Mouse (Mus musculus) intestine, embryonic 15.5 days (tissue): ENCODE measurements around the gene Tspan31. TPM values are rescaled to one million over a fixed set of nuclear protein-coding genes. Genes with fewer than 3 reads are reported as not detected.

ENCODE experiments used
- ATAC-seq: fragments of 200-750 bp; cut with Nextera tagmentation; 2 replicates; pipeline ENCODE4 v1.8.0; 2017; ENCODE audit warnings: moderate TSS enrichment, moderate library complexity
- H3K27ac ChIP-seq: fragments of 300-500 bp; sonication (generic); 2 replicates; pipeline ENCODE4 v1.5.1; 2015; ENCODE audit warnings: mild to moderate bottlenecking, inconsistent platforms
- H3K27me3 ChIP-seq: fragments of 300-500 bp; sonication (generic); replicated peaks from 2 replicates; pipeline ENCODE4 v1.6.1; 2015; ENCODE audit warnings: inconsistent platforms
- H3K36me3 ChIP-seq: fragments of 300-500 bp; sonication (generic); 2 replicates; pipeline ENCODE4 v1.6.1; 2015; ENCODE audit warnings: inconsistent platforms
- H3K4me1 ChIP-seq: fragments of 300-500 bp; sonication (generic); replicated peaks from 2 replicates; pipeline ENCODE4 v1.6.1; 2015; ENCODE audit warnings: inconsistent platforms
- H3K4me2 ChIP-seq: fragments of 300-500 bp; sonication (generic); replicated peaks from 2 replicates; pipeline ENCODE4 v1.6.1; 2015; ENCODE audit warnings: mild to moderate bottlenecking, inconsistent platforms
- H3K4me3 ChIP-seq: fragments of 300-500 bp; sonication (generic); replicated peaks from 2 replicates; pipeline ENCODE4 v1.5.1; 2015; ENCODE audit warnings: inconsistent platforms
- H3K9ac ChIP-seq: fragments of 300-500 bp; sonication (generic); 2 replicates; pipeline ENCODE4 v1.6.1; 2015; ENCODE audit warnings: inconsistent platforms
- H3K9me3 ChIP-seq: fragments of 300-500 bp; sonication (generic); 2 replicates; pipeline ENCODE4 v1.6.1; 2016; ENCODE audit warnings: inconsistent platforms
- WGBS: fragments of 180-500 bp; shearing (Covaris S2); methylation state at CpG from one replicate; pipeline ENCODE4 v1.1.7; 2015; 5-methylcytosine and 5-hydroxymethylcytosine counted together
- polyA plus RNA-seq: library from polyadenylated mRNA; unstranded; fragments of >200 nt; fragmentation: Nextera tagmentation; extraction: Ambion mirVana; gene quantifications from 2 replicates; pipeline ENCODE4 v1.2.1, GENCODE M21; 2015

The Tspan31 gene
- polyA plus RNA-seq, 1 experiment from 2014 or later, result 167 TPM

DNA sequence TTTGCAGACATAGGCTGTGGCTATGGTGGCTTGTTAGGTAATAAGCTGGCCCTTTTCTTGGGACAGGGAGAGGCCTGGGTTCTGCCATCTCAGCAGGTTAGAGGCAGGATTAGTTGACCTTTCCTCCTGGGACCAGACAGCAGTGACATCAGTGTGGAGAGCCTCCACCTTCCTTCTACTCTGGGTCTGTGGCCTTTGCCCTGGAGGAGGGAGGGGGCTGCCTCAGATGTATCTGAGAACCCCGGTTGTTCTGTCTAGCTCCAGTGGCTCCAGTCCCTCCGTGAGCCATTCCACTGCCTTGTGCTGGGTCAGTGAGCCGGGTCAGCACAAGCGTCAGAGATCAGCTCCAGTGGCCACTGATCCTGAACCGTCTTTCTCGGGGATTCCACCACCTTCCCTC lies 26.9 kb downstream of the Tspan31 start:
- Histone ChIP-seq H3K36me3 (0 out of 2 replicates have a peak, but pooled peaks cover 2% of the 10 kb centered on the region), H3K9me3 (no peaks in the 10 kb centered on the region), H3K27ac (no peak overlapping the region), H3K4me3 (no peak overlapping the region), H3K27me3 (peaks cover 12% of the 10 kb centered on the region), H3K4me1 (peaks cover 11% of the 10 kb centered on the region), H3K9ac (no peak overlapping the region), H3K4me2 (0 out of 2 replicates have a peak overlapping the region, but pooled peaks have one; percentile 97)
- 91% methylated on average over 6 of the region's 6 CpGs for WGBS
- ATAC-seq, result no peak

GRCm38 (mm10) chr10:127042468-127043115 lies 27.5 kb downstream of the Tspan31 start:
- Histone ChIP-seq H3K27me3 (peaks cover 6% of the 10 kb centered on the region), H3K9me3 (no peaks in the 10 kb centered on the region), H3K4me3 (peak overlapping the region; percentile 85), H3K9ac (peak overlapping the region; percentile 69), H3K4me1 (peaks cover 11% of the 10 kb centered on the region), H3K27ac (peak overlapping the region; percentile 71), H3K36me3 (0 out of 2 replicates have a peak, but pooled peaks cover 2% of the 10 kb centered on the region), H3K4me2 (peak overlapping the region; percentile 97)
- ATAC-seq, result peak; percentile 10
- WGBS, result 16% methylated on average over 5 of the region's 5 CpGs

DNA sequence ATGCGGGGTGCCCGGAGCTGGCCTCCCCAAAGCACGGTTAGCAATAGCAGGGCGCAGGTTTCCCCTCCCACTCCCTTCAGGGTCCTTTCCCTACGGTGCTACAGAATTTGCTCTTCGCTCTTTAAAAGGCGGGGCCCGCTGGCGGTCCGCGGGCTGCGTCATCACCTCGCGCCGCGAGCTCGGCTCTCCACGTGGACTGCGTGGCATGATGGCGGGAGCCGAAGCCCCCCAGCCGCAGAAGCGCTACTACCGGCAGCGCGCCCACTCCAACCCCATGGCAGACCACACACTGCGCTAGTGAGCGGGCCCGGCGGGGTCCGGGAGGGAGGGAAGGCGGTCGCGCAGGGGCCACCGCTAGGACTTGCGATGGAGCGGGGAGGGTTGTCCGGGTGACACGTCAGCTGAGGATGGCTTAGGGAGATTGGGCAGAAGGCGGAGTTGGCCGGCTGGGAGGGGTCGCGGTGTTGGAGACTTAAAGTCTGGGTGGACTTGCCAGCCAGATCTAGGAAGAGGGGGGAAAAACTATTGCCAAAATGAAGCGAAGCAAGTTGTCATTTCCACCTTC lies 28.2 kb downstream of the Tspan31 start:
- H3K9me3 ChIP-seq, result no peaks in the 10 kb centered on the region
- H3K36me3 ChIP-seq, result 0 out of 2 replicates have a peak, but pooled peaks cover 2% of the 10 kb centered on the region
- peak overlapping the region; percentile 69 for H3K9ac ChIP-seq
- under 1% methylated on average over 38 of the region's 44 CpGs for WGBS
- peaks cover 11% of the 10 kb centered on the region for H3K4me1 ChIP-seq
- ATAC-seq, result peak; percentile 92
- H3K4me3 ChIP-seq, result peak overlapping the region; percentile 85
- H3K27me3 ChIP-seq, result 0 out of 2 replicates have a peak, but pooled peaks cover 3% of the 10 kb centered on the region
- peak overlapping the region; percentile 71 for H3K27ac ChIP-seq
- H3K4me2 ChIP-seq, result peak overlapping the region; percentile 97

- H3K4me3 ChIP-seq, result peak within 1 kb of the TSS; percentile 85
- peak within 1 kb of the TSS; percentile 69 for H3K9ac ChIP-seq
- 0 out of 2 replicates have a peak, but pooled peaks cover 2% of the 10 kb centered on the region for H3K36me3 ChIP-seq
- ATAC-seq, result peak; percentile 78
- H3K4me2 ChIP-seq, result peak within 1 kb of the TSS; percentile 97
- 0 out of 2 replicates have a peak, but pooled peaks cover 3% of the 10 kb centered on the region for H3K27me3 ChIP-seq
- no peaks in the 10 kb centered on the region for H3K9me3 ChIP-seq
- H3K4me1 ChIP-seq, result peaks cover 11% of the 10 kb centered on the region
- H3K27ac ChIP-seq, result peak within 1 kb of the TSS; percentile 71
- WGBS, result 1% methylated on average over 28 of the region's 28 CpGs
Observed at GRCm38 (mm10) chr10:127041274-127041766, 28.7 kb downstream of the Tspan31 start, which contains the start of the genes Mettl1 and Eef1akmt3. TSS of gene Mettl1 (plus strand) at chr10:127041414. TSS of gene Eef1akmt3 (minus strand) at chr10:127041513.

DNA sequence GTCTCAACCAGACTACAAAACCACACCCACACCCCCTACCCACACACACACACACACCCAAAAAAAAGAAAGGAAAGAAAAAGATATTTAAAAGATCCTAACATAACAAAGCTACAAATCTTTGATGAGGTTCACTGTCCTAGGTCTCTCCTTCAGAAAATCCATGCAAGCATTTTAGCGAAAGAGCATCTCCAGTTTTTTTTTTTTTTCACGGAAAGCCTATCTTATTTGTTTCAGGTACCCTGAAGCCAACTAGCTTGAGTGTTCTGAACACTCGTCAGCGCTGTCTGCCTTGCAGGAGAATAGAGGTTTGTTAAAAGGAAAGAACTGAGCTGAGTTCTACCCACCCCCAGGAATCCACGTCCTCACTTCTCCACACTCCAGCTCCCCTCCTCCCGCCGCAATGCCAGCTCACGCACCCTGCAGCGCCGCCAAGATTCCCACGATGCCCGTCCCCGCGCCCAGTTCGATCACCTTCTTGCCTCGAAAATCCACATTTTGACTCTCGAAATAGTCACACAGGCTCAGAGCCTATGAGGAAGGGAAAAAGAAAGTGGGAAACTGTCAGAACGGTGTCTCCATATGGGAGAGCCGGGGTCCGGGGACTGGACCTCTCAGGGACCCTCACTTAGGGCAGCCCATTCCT lies 29.4 kb downstream of the Tspan31 start:
- 2% methylated on average over 20 of the region's 20 CpGs for WGBS
- H3K4me2 ChIP-seq, result peak overlapping the region; percentile 97
- no peaks in the 10 kb centered on the region for H3K9me3 ChIP-seq
- H3K4me1 ChIP-seq, result peaks cover 11% of the 10 kb centered on the region
- peak overlapping the region; percentile 85 for H3K4me3 ChIP-seq
- H3K9ac ChIP-seq, result peak overlapping the region; percentile 69
- no peak overlapping the region; the same call in 1 of the 2 replicates for H3K27ac ChIP-seq
- H3K27me3 ChIP-seq, result 0 out of 2 replicates have a peak, but pooled peaks cover 3% of the 10 kb centered on the region
- no peak for ATAC-seq
- H3K36me3 ChIP-seq, result no peaks in the 10 kb centered on the region

- H3K9me3 ChIP-seq, result no peaks in the 10 kb centered on the region
- H3K4me3 ChIP-seq, result no peak overlapping the region
- H3K27ac ChIP-seq, result no peak overlapping the region
- H3K4me1 ChIP-seq, result peaks cover 9% of the 10 kb centered on the region
- H3K36me3 ChIP-seq, result no peaks in the 10 kb centered on the region
- H3K27me3 ChIP-seq, result 0 out of 2 replicates have a peak, but pooled peaks cover 3% of the 10 kb centered on the region
- WGBS, result 75% methylated on average over 12 of the region's 12 CpGs
- H3K4me2 ChIP-seq, result no peak overlapping the region
- no peak for ATAC-seq
- H3K9ac ChIP-seq, result no peak overlapping the region
Observed at GRCm38 (mm10) chr10:127037641-127038040, 32.4 kb downstream of the Tspan31 start.

DNA sequence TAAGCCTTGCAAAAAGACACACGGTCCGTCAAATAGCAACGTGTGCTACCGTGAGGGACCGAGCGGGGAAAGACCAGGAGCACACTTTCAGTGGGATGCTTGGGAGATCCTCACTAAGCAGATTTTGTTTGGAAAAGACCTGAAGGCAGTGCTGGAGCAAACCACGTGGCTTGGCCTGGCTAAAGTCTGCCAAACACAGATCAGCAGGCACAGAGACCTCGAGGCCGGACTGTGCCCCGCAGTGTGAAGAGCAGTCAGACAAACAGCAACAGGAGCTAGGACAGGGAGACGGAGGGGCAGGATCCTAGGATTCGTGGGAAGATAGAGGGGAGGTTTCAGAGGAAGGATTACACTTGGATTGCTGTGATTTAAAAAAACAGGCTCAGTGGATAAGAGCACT lies 33.8 kb downstream of the Tspan31 start:
- ATAC-seq, result no peak
- H3K4me2 ChIP-seq, result no peak overlapping the region

GRCm38 (mm10) chr10:127033301-127033741 lies 36.7 kb downstream of the Tspan31 start:
- WGBS, result 80% methylated on average over 8 of the region's 8 CpGs
- no peak for ATAC-seq

More for the DNA sequence above, 33.8 kb downstream of the Tspan31 start:
- Histone ChIP-seq H3K27me3 (0 out of 2 replicates have a peak, but pooled peaks cover 3% of the 10 kb centered on the region), H3K9ac (no peak overlapping the region), H3K4me1 (peaks cover 5% of the 10 kb centered on the region; the same call in 1 of the 2 replicates), H3K27ac (no peak overlapping the region), H3K36me3 (no peaks in the 10 kb centered on the region), H3K4me3 (no peak overlapping the region), H3K9me3 (no peaks in the 10 kb centered on the region)
- 76% methylated on average over 12 of the region's 12 CpGs for WGBS

GRCm38 (mm10) chr10:127030336-127031296 lies 39.4 kb downstream of the Tspan31 start, which contains the start of gene Tsfm:
TSS of gene Tsfm (minus strand) at chr10:127030840.
- Histone ChIP-seq H3K36me3 (peaks cover 13% of the 10 kb centered on the region; the same call in 1 of the 2 replicates), H3K4me3 (peak within 1 kb of the TSS; percentile 80), H3K4me1 (peaks cover 4% of the 10 kb centered on the region; the same call in 1 of the 2 replicates), H3K9ac (peak within 1 kb of the TSS; percentile 86), H3K4me2 (peak within 1 kb of the TSS; percentile 63), H3K27me3 (no peaks in the 10 kb centered on the region), H3K9me3 (no peaks in the 10 kb centered on the region), H3K27ac (peak within 1 kb of the TSS; percentile 72)
- 5% methylated on average over 56 of the region's 56 CpGs for WGBS
- peak; percentile 92 for ATAC-seq

More at GRCm38 (mm10) chr10:127033301-127033741, 36.7 kb downstream of the Tspan31 start:
- Histone ChIP-seq H3K9me3 (no peaks in the 10 kb centered on the region), H3K27ac (no peak overlapping the region), H3K36me3 (0 out of 2 replicates have a peak, but pooled peaks cover 1% of the 10 kb centered on the region), H3K4me3 (no peak overlapping the region), H3K27me3 (no peaks in the 10 kb centered on the region), H3K4me1 (peaks cover 4% of the 10 kb centered on the region; the same call in 1 of the 2 replicates), H3K9ac (no peak overlapping the region), H3K4me2 (no peak overlapping the region)

DNA sequence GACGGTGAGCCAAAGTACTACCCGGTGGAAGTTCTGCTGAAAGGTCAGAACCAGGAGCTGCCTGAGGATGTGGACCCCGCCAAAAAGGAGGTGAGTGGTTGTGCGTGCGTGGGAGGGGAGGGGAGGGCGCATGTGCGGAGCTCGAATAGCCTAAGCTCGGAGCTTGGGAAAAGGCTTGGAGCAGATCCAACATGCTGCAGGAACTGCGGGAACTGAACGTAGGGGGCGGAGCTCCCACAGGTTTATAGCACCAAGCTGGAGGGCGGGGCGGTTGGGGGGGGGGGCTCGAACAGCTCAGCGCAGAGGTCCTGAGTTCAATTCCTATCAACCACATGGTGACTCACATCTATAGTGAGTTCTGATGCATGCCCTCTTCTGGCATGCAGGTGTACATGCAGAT lies 51.6 kb downstream of the Tspan31 start:
- Histone ChIP-seq H3K4me2 (no peak overlapping the region), H3K9me3 (no peaks in the 10 kb centered on the region), H3K9ac (no peak overlapping the region), H3K27ac (no peak overlapping the region), H3K4me3 (no peak overlapping the region), H3K36me3 (peaks cover 4% of the 10 kb centered on the region; the same call in 1 of the 2 replicates), H3K27me3 (no peaks in the 10 kb centered on the region), H3K4me1 (no peaks in the 10 kb centered on the region)
- no peak for ATAC-seq
- WGBS, result 73% methylated on average over 16 of the region's 16 CpGs
